8 mouse cellular contexts compared by ENCODE assay signal in genomic region chr1:182959251-182959691, GRCm38 (mm10). TPM values are rescaled to one million over a fixed set of nuclear protein-coding genes. Genes with fewer than 3 reads are reported as not detected.
DNase-seq lines count a peak whose midpoint lies in the region; ATAC-seq and TF ChIP-seq lines count a peak whose summit lies in the region.

No protein-coding gene starts in this region.

- H3K27ac ChIP-seq in gastrocnemius, adult 2 months, result peak overlapping the region; percentile 83
- H3K27ac ChIP-seq in embryonic fibroblast, embryonic 13.5 days (ENCODE audit: insufficient read depth, low read length), result no peak overlapping the region
- peak overlapping the region; percentile 78 for H3K27ac ChIP-seq in hindbrain, embryonic 10.5 days
- 0 out of 2 replicates have a peak overlapping the region, but pooled peaks have one; percentile 13 for H3K27ac ChIP-seq in limb, embryonic 12.5 days
- no peak overlapping the region; the same call in 1 of the 2 replicates for H3K27ac ChIP-seq in midbrain, embryonic 11.5 days (ENCODE audit: low read depth, low read length)

- TF ChIP-seq POLR2A in embryonic fibroblast, embryonic 13.5 days (IDR thresholded peaks at IDR 0.05; ENCODE audit: low read depth, low read length), result no peak

- no peak for TF ChIP-seq CTCF in gastrocnemius, adult 2 months (IDR thresholded peaks at IDR 0.05)
- no peak for TF ChIP-seq CTCF in embryonic fibroblast, embryonic 13.5 days (IDR thresholded peaks at IDR 0.05; ENCODE audit: borderline replicate concordance, insufficient read depth, low read length)

- peak overlapping the region; percentile 70 for H3K4me3 ChIP-seq in gastrocnemius, adult 2 months
- H3K4me3 ChIP-seq in embryonic fibroblast, embryonic 13.5 days (ENCODE audit: insufficient read depth, low read length), result peak overlapping the region; percentile 39; the same call in 1 of the 2 replicates
- peak overlapping the region; percentile 58 for H3K4me3 ChIP-seq in hindbrain, embryonic 10.5 days
- H3K4me3 ChIP-seq in limb, embryonic 12.5 days (replicated peaks), result peak overlapping the region; percentile 39
- peak overlapping the region; percentile 38 for H3K4me3 ChIP-seq in midbrain, embryonic 11.5 days (ENCODE audit: low read depth, low read length)

- H3K27me3 ChIP-seq in hindbrain, embryonic 10.5 days (ENCODE audit: insufficient read depth, poor library complexity, severe bottlenecking), result peaks cover 41% of the 10 kb centered on the region
- peaks cover 14% of the 10 kb centered on the region for H3K27me3 ChIP-seq in limb, embryonic 12.5 days
- H3K27me3 ChIP-seq in midbrain, embryonic 11.5 days (ENCODE audit: control insufficient read depth, insufficient read depth, low read length), result peaks cover 2% of the 10 kb centered on the region; the same call in 1 of the 2 replicates

- H3K4me1 ChIP-seq in embryonic fibroblast, embryonic 13.5 days (ENCODE audit: control insufficient read depth, insufficient read depth, low read length), result 0 out of 2 replicates have a peak, but pooled peaks cover 2% of the 10 kb centered on the region
- peaks cover 57% of the 10 kb centered on the region for H3K4me1 ChIP-seq in hindbrain, embryonic 10.5 days (replicated peaks)
- peaks cover 30% of the 10 kb centered on the region for H3K4me1 ChIP-seq in limb, embryonic 12.5 days (replicated peaks)
- H3K4me1 ChIP-seq in midbrain, embryonic 11.5 days (ENCODE audit: control insufficient read depth, insufficient read depth, low read length), result peaks cover 16% of the 10 kb centered on the region

- no peak for ATAC-seq in limb, embryonic 12.5 days (ENCODE audit: insufficient number of reproducible peaks, insufficient read depth, low FRiP score, low TSS enrichment, low read depth)
- peak; percentile 35 for ATAC-seq in midbrain, embryonic 11.5 days (ENCODE audit: low FRiP score)

- peak overlapping the region; percentile 78 for H3K4me2 ChIP-seq in limb, embryonic 12.5 days
- H3K4me2 ChIP-seq in midbrain, embryonic 11.5 days, result peak overlapping the region; percentile 68

- intact Hi-C loops in gastrocnemius, adult 2 months (cut with DNase I), result no loop called here

- H3K9ac ChIP-seq in limb, embryonic 12.5 days (replicated peaks), result peak overlapping the region; percentile 40; the same call in 1 of the 2 replicates
- peak overlapping the region; percentile 6 for H3K9ac ChIP-seq in midbrain, embryonic 11.5 days (ENCODE audit: low read length)

- no peaks in the 10 kb centered on the region for H3K36me3 ChIP-seq in hindbrain, embryonic 10.5 days
- H3K36me3 ChIP-seq in limb, embryonic 12.5 days, result no peaks in the 10 kb centered on the region
- H3K36me3 ChIP-seq in midbrain, embryonic 11.5 days (ENCODE audit: control insufficient read depth, insufficient read depth, low read length), result no peaks in the 10 kb centered on the region

- WGBS in hindbrain, embryonic 10.5 days, result 1% methylated on average over 17 of the region's 17 CpGs
- 0% methylated on average over 17 of the region's 17 CpGs for WGBS in limb, embryonic 12.5 days
- WGBS in midbrain, embryonic 11.5 days, result 1% methylated on average over 17 of the region's 17 CpGs

- DNase-seq in gastrocnemius, adult 2 months, result peak; percentile 68
- DNase-seq in gastrocnemius, adult 8-10 months (ENCODE audit: low spot score in 2 of 2), result no peak
- DNase-seq in hindbrain, embryonic 10.5 days (ENCODE audit: low spot score), result peak; percentile 52
- DNase-seq in midbrain, embryonic 11.5 days (ENCODE audit: low spot score, missing footprints), result peak; percentile 93
- DNase-seq in layer of hippocampus, adult 9-11 months, result no peak
- DNase-seq in urinary bladder, postnatal 4 days (ENCODE audit: low spot score in 2 of 2), result no peak

- H3K9me3 ChIP-seq in hindbrain, embryonic 10.5 days, result no peaks in the 10 kb centered on the region
- H3K9me3 ChIP-seq in limb, embryonic 12.5 days, result no peaks in the 10 kb centered on the region
- H3K9me3 ChIP-seq in midbrain, embryonic 11.5 days (ENCODE audit: control insufficient read depth, low read length), result no peaks in the 10 kb centered on the region

RNA-seq across cellular contexts. Expression of gene Tlr5, which starts 4.7 kb away (rescaled TPM):
- total RNA-seq in gastrocnemius, adult 2 months (2021), result 1 to 10 TPM; 1.1 to 3.8 TPM
- 1 to 10 TPM in 1 of 4 experiments, under 1 TPM in 3; 0.51 to 1.2 (median 0.82) TPM for total RNA-seq in gastrocnemius, adult 8-10 months (2022)
- polyA plus RNA-seq in embryonic fibroblast, embryonic 13.5 days (2011; ENCODE audit: insufficient read length, low read depth, missing spikeins), result 1.9 and 2.1 TPM in 2 replicates
- 0.33 and 0.42 TPM in 2 replicates for polyA plus RNA-seq in hindbrain, embryonic 10.5 days (2016; fragmentation: Nextera tagmentation; extraction: Ambion mirVana)
- polyA plus RNA-seq in limb, embryonic 12.5 days (2016; fragmentation: Nextera tagmentation; extraction: Ambion mirVana), result 0.50 and 0.81 TPM in 2 replicates
- 0.57 and 0.79 TPM in 2 replicates for polyA plus RNA-seq in midbrain, embryonic 11.5 days (2014; fragmentation: Nextera tagmentation; extraction: Ambion mirVana)

Comparison
In these comparisons a context has a peak if more than half of its experiments do, and no peak if none do; other contexts are left out.
1. DNase-seq: peak in gastrocnemius, adult 2 months (single experiment), hindbrain, embryonic 10.5 days (single experiment) and midbrain, embryonic 11.5 days (single experiment); none in gastrocnemius, adult 8-10 months (0 of 2), layer of hippocampus, adult 9-11 months (single experiment) and urinary bladder, postnatal 4 days (0 of 2).
2. H3K27ac ChIP-seq: peak in gastrocnemius, adult 2 months (single experiment), hindbrain, embryonic 10.5 days (single experiment) and limb, embryonic 12.5 days (single experiment); none in embryonic fibroblast, embryonic 13.5 days (single experiment) and midbrain, embryonic 11.5 days (single experiment).
3. Peak in every context shown above with its lines, with median percentiles within 50 percentile points of each other: H3K4me3 ChIP-seq.